Mouse (Mus musculus) thymus, postnatal 0 days (tissue): ENCODE measurements around the gene Gm12169. TPM values are rescaled to one million over a fixed set of nuclear protein-coding genes. Genes with fewer than 3 reads are reported as not detected.

ENCODE experiments used
- polyA plus RNA-seq: library from polyadenylated mRNA; unstranded; fragments of >200 nt; fragmentation: Nextera tagmentation; extraction: Ambion mirVana; gene quantifications from 2 replicates; pipeline ENCODE4 v1.2.1, GENCODE M21; 2015

Gm12169 gene
- polyA plus RNA-seq, 1 experiment from 2014 or later: not detected

Other genes with a start within 250 kb of the Gm12169 start
- 62.7 and 67.6 TPM in 2 replicates for gene Cyfip2, start 211.4 kb upstream of the Gm12169 start, polyA plus RNA-seq
- gene Itk, start 134.7 kb upstream of the Gm12169 start, polyA plus RNA-seq: 99.7 and 113 TPM in 2 replicates
- gene Fam71b, start 127.7 kb upstream of the Gm12169 start, polyA plus RNA-seq: 0.73 and 1.1 TPM in 2 replicates
- 66.4 and 69.4 TPM in 2 replicates for gene Med7, start 87.3 kb upstream of the Gm12169 start, polyA plus RNA-seq
- gene Havcr2, start 69.3 kb upstream of the Gm12169 start, polyA plus RNA-seq: 0.55 and 0.82 TPM in 2 replicates
- gene BC053393, start 47.3 kb downstream of the Gm12169 start, polyA plus RNA-seq: 0.06 and 0.10 TPM in 2 replicates
- gene Dppa1, start 105.0 kb downstream of the Gm12169 start, polyA plus RNA-seq: 0.41 and 0.44 TPM in 2 replicates
- gene Timd2, start 182.8 kb downstream of the Gm12169 start, polyA plus RNA-seq: 0.05 and 0.18 TPM in 2 replicates
- gene Havcr1, start 210.9 kb downstream of the Gm12169 start, polyA plus RNA-seq: 0.10 TPM in 1 of 2 replicates, not detected in the other